Mouse (Mus musculus) G1E (cell line): Measurements from ENCODE around the gene Proca1.

Source experiments
- CTCF ChIP-seq: IDR thresholded peaks from 2 replicates; pipeline ENCODE4 v1.5.1; 2012; ENCODE audit warnings: low read depth, low read length, inconsistent platforms, mixed read lengths
- GATA1 ChIP-seq: IDR thresholded peaks from 2 replicates; pipeline ENCODE4 v1.6.1; 2012; ENCODE audit warnings: borderline replicate concordance, low read length, inconsistent platforms, mixed read lengths
- GATA2 ChIP-seq: IDR thresholded peaks from 2 replicates; pipeline ENCODE4 v1.6.1; 2012; ENCODE audit warnings: low read depth, low read length, inconsistent platforms, borderline replicate concordance
- POLR2AphosphoS5 ChIP-seq: IDR thresholded peaks from 2 replicates; pipeline ENCODE4 v1.6.1; 2012; ENCODE audit warnings: low read depth, low read length, inconsistent platforms; ENCODE audit not compliant: insufficient replicate concordance
- TAL1 ChIP-seq: conservative IDR thresholded peaks from 2 replicates; pipeline ENCODE4 v1.6.1; 2012; ENCODE audit warnings: low read depth, low read length, inconsistent platforms, mixed read lengths

GRCm38 (mm10) chr11:78181830-78182357 is 11.3 kb upstream of the Proca1 start:
- TF ChIP-seq CTCF = no peak
- TF ChIP-seq GATA1 = no peak
- TF ChIP-seq TAL1 = no peak
- TF ChIP-seq POLR2AphosphoS5 = no peak
- no peak for TF ChIP-seq GATA2
